ENCODE assay signal across 9 mouse cellular contexts in the genomic region with DNA sequence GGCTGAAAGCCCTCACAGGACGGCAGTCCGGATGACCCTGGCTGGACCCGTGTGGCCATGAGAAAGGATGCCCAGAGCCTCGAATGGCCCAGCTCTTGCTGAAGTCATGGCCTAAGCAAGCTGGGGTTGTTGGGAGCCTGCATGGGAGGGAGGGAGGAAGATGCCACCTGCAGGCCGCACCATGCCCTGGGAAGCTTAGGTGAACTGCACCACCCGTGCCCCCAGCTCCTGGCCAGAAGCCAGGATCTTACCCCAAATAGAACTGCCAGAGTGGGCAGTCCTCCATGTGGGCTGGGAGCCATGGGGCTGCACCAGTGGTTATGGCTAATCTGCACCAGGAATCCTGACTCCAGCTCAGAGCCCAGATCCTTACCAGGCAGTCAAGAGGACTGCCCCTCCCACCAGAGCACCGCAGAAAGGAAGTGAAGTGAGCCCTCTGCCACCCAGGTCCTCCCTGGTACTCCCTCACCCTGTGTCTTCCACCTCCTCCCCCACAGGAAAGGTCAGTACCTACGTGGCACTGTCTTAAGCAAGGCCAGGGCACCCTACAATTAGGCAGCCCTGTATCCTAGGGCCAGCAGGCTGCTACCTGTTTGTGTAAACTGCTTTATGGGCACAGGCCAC. TPM values are rescaled to one million over a fixed set of nuclear protein-coding genes. Genes with fewer than 3 reads are reported as not detected.
DNase-seq lines count a peak whose midpoint lies in the region; ATAC-seq and TF ChIP-seq lines count a peak whose summit lies in the region.
"Had no signal": no experiment of that assay in that cellular context is flagged by ENCODE, and none has a peak within 500 bp of the region (broad histone marks: within the 10 kb centered on the region; RNA-seq: fewer than 3 reads in every experiment).

No protein-coding gene starts in this region.

- peaks cover 6% of the 10 kb centered on the region for H3K36me3 ChIP-seq in myocyte (ENCODE audit: control insufficient read depth, insufficient read depth)

- H3ac ChIP-seq in myocyte (ENCODE audit: control insufficient read depth, insufficient read length): no peak overlapping the region

- H3K79me2 ChIP-seq in myocyte (ENCODE audit: control insufficient read depth, insufficient read depth): no peaks in the 10 kb centered on the region

- peak; percentile 36; the same call in 1 of the 2 replicates for ATAC-seq in erythroid progenitor cell, adult 5-6 weeks (replicated peaks; ENCODE audit: low FRiP score, poor library complexity, severe bottlenecking)

- H3K4me3 ChIP-seq in myocyte: no peak overlapping the region
- H3K4me3 ChIP-seq: neural tube, embryonic 13.5 days had no signal

- TF ChIP-seq POLR2A in myocyte (IDR thresholded peaks at IDR 0.05; ENCODE audit: insufficient read length, low read depth): no peak

- no peak overlapping the region for H3K4me2 ChIP-seq in myocyte (ENCODE audit: low read depth)
- H3K4me2 ChIP-seq: neural tube, embryonic 13.5 days had no signal

- H3K27me3 ChIP-seq in myocyte (ENCODE audit: control insufficient read depth, insufficient read depth, insufficient read length): no peaks in the 10 kb centered on the region

- peak; percentile 75 to 76 for DNase-seq in heart, adult 18-20 months
- no peak for DNase-seq in heart, adult 8-10 months (ENCODE audit: low spot score)
- DNase-seq in right cerebral cortex, postnatal 14 days: peak; percentile 35
- DNase-seq in right cerebral cortex, postnatal 25 days: no peak
- no peak for DNase-seq in retina, embryonic 14.5 days (ENCODE audit: low spot score)
- no peak for DNase-seq in right cerebral cortex, postnatal 36 days (ENCODE audit: low spot score in 2 of 2)

TF ChIP-seq in myocyte, 11 proteins besides CTCF, POLR2A, EP300 and RAD21:
- peak; percentile 74 for TF ChIP-seq POLR2AphosphoS2 (IDR thresholded peaks at IDR 0.05; ENCODE audit: insufficient read length, low read depth)
- no peak for TF ChIP-seq TCF12 (IDR thresholded peaks at IDR 0.05; ENCODE audit: insufficient read depth, poor library complexity, severe bottlenecking)

RNA-seq across cellular contexts. Expression of gene Atp5d, which starts 5.1 kb away (rescaled TPM):
- total RNA-seq in heart, adult 18-20 months (2021): 1,000 to 10,000 TPM; 1,096 to 1,108 TPM
- total RNA-seq in heart, adult 8-10 months (2022): 1,000 to 10,000 TPM; 1,050 to 1,135 (median 1,101) TPM
- 89.3 and 94.8 TPM in 2 replicates for total RNA-seq in erythroid progenitor cell, adult 5-6 weeks (2015; ENCODE audit: low replicate concordance)
- 19.4 and 39.9 TPM in 2 replicates for total RNA-seq in erythroid progenitor cell, adult 5-6 weeks (2017; ENCODE audit: low replicate concordance)
- polyA plus RNA-seq in myocyte (2012; fragmentation: generic; extraction: Trizol): 1,163 TPM

RNA-seq across cellular contexts. Expression of gene Cbarp, which starts 7.3 kb away (rescaled TPM):
- 1 to 10 TPM; 2.7 to 3.1 TPM for total RNA-seq in heart, adult 18-20 months (2021)
- total RNA-seq in heart, adult 8-10 months (2022): 1 to 10 TPM; 3.8 to 6.1 (median 4.6) TPM
- not detected in 2 replicates for total RNA-seq in erythroid progenitor cell, adult 5-6 weeks (2015; ENCODE audit: low replicate concordance)
- total RNA-seq in erythroid progenitor cell, adult 5-6 weeks (2017; ENCODE audit: low replicate concordance): not detected in 2 replicates
- 10.0 TPM for polyA plus RNA-seq in myocyte (2012; fragmentation: generic; extraction: Trizol)

RNA-seq across cellular contexts. Expression of gene Midn, which starts 14.7 kb away (rescaled TPM):
- 100 to 1,000 TPM; 117 to 125 TPM for total RNA-seq in heart, adult 18-20 months (2021)
- total RNA-seq in heart, adult 8-10 months (2022): 100 to 1,000 TPM in 1 of 4 experiments, 10 to 100 TPM in 3; 83.9 to 111 (median 91.0) TPM
- 20.1 and 23.8 TPM in 2 replicates for total RNA-seq in erythroid progenitor cell, adult 5-6 weeks (2015; ENCODE audit: low replicate concordance)
- total RNA-seq in erythroid progenitor cell, adult 5-6 weeks (2017; ENCODE audit: low replicate concordance): 12.5 and 18.2 TPM in 2 replicates
- polyA plus RNA-seq in myocyte (2012; fragmentation: generic; extraction: Trizol): 131 TPM

RNA-seq across cellular contexts. Expression of gene Stk11, which starts 17.7 kb away (rescaled TPM):
- 100 to 1,000 TPM; 127 to 149 TPM for total RNA-seq in heart, adult 18-20 months (2021)
- total RNA-seq in heart, adult 8-10 months (2022): 100 to 1,000 TPM; 148 to 176 (median 153) TPM
- total RNA-seq in erythroid progenitor cell, adult 5-6 weeks (2015; ENCODE audit: low replicate concordance): 224 and 296 TPM in 2 replicates
- total RNA-seq in erythroid progenitor cell, adult 5-6 weeks (2017; ENCODE audit: low replicate concordance): 440 and 520 TPM in 2 replicates
- polyA plus RNA-seq in myocyte (2012; fragmentation: generic; extraction: Trizol): 150 TPM

RNA-seq across cellular contexts. Expression of gene Sbno2, which starts 28.0 kb away (rescaled TPM):
- 10 to 100 TPM in 1 of 2 experiments, 1 to 10 TPM in 1; 9.0 to 10.1 TPM for total RNA-seq in heart, adult 18-20 months (2021)
- total RNA-seq in heart, adult 8-10 months (2022): 10 to 100 TPM in 3 of 4 experiments, 1 to 10 TPM in 1; 9.5 to 12.0 (median 11.1) TPM
- 19.5 and 21.8 TPM in 2 replicates for total RNA-seq in erythroid progenitor cell, adult 5-6 weeks (2015; ENCODE audit: low replicate concordance)
- total RNA-seq in erythroid progenitor cell, adult 5-6 weeks (2017; ENCODE audit: low replicate concordance): 34.3 and 36.1 TPM in 2 replicates
- polyA plus RNA-seq in myocyte (2012; fragmentation: generic; extraction: Trizol): 44.6 TPM

Comparison
In these comparisons a context has a peak if more than half of its experiments do, and no peak if none do; other contexts are left out.
1. DNase-seq: peak in heart, adult 18-20 months (2 of 2) and right cerebral cortex, postnatal 14 days (single experiment); none in heart, adult 8-10 months (single experiment), right cerebral cortex, postnatal 25 days (single experiment), retina, embryonic 14.5 days (single experiment) and right cerebral cortex, postnatal 36 days (0 of 2).
2. RNA of gene Atp5d, which starts 5.1 kb away (total RNA-seq): 1,050 to 1,135 TPM in heart, adult 8-10 months and 1,096 to 1,108 TPM in heart, adult 18-20 months; 19.4 to 94.8 TPM in erythroid progenitor cell, adult 5-6 weeks; every median in the first group is over 10 times any median in the second.